Mouse (Mus musculus): ENCODE results near the gene Capn10.

The Capn10 gene

DNA sequence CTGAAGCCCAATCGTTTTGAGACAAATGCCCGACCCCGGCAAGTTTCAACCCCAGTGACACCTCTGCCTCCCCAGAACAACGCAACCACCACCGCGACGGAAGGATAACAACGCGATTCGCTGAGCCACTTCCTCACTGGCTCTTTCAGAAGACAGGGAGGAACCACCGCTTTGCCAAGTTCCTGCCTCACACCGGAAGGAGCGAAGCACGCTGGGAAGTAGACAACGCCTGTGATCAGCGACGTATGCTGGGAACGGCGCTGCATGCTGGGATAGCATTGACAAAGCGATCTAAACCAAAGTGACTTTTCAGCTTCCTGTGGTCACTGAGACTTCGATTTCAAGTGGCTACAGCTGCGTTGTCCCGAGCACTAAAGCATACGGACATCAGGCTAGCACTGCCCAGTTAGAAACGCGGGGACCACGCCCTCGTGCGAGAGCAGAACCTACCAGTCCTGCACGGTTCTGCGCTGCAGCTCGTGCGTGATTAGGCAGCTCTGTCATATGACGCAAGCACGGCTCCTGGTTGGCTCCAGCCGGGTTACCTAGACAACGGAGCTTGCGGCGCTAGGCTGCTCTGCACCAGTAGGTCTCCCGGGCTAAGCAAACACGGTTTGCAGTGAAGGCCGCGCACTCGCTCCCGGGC is at the start of gene Capn10:
Capn10 (plus strand) TSS at position 195 of the 646 bp plus-strand sequence.
- in situ Hi-C loops (cut with MboI; ENCODE audit: low sequenced_read_pairs): no loop called here

DNA sequence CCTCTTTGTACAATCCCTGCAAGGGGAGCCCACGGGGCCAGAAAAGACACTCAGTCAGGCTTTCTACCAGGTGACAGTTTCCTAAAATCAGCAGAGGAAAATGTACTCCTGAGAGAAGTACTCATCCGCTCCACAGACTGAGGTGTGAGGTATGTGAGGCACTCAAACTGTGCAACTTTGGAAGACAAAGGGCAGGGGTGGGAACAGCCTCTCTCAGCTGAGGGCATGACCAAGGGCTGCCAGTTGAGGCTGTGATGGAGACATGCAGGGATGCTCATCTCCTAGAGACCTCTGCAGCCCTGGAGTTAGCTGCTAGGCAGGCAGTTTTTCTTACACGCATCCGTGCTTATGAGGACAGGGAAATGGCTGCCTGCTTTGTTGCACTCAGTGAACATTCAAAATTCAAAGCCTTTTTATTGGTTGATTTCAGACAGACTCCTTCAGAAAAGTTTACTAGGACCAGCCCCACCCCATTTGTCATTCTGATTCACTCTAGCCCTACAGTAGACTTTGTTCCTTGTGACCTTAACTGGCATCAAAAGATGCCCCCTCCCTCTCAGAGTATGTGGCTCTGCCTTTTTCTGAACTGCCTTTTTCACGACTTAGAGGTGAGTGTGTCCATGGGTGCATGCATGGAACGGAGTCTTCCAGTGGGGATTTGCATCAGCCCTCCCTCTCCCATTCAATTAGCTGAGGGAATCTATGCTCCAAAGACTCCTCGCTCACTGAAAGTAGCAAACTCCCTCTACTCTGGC is 45.1 kb upstream of the Capn10 start:
- in situ Hi-C loops (cut with MboI; ENCODE audit: low sequenced_read_pairs): no loop called here

DNA sequence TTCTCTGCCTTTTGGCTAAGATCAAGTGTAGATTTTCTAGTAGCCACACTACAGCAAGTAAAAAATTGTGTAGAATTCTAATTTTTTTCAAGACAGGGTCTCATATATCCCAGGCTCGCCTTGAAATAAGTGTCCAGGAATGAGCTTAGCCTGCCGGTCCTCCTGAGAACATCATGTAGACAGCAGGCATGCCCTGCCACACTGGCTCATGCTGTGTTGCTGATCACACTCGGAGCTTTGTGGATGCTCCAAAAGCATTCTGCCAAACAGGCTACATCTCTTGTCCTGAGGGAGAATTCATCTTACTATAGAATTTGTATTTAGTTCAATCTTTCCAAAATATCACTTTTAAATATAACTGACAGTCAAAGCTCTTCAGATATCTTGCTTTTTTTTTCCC is 41.4 kb upstream of the Capn10 start:
- in situ Hi-C loops (cut with MboI; ENCODE audit: low sequenced_read_pairs): no loop called here

DNA sequence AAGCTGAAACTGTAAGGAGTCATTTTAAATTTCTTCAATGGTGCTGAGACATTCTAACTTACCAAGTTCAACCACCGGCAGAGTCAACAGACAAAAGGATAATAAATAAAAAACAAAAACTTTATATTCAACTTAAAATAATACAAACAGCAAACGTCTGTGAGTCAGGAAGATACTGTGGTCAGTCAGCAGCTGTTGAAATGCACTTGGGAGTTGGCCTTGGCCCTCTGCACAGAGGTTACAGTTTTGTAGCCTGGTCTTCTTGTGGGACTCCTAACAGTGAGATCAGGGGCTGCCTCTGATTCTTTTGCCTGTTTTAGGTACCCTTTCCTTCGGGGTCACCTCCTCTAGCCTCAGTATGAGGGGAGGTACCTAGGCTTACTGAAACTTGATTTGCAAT is 40.3 kb upstream of the Capn10 start:
- in situ Hi-C loops (cut with MboI; ENCODE audit: low sequenced_read_pairs): no loop called here

DNA sequence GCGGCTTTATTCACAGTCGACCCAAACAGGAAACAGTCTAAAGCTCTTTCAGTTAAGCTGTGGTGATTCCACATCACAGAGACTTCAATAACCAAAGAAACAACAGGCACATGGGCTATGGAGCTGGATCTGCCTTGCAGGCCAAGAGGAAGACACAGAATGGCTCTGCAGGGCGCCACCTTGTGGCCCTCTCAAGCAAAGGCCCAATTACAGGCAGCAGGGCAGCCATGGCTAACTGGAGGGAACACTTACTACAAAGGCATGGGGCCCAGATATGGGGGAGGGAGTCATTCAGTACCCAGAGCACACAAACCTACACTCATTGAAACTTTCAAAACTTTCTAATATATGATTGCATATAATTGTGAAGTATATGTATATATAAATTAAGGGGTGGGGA is 39.1 kb upstream of the Capn10 start:
- in situ Hi-C loops (cut with MboI; ENCODE audit: low sequenced_read_pairs): no loop called here

DNA sequence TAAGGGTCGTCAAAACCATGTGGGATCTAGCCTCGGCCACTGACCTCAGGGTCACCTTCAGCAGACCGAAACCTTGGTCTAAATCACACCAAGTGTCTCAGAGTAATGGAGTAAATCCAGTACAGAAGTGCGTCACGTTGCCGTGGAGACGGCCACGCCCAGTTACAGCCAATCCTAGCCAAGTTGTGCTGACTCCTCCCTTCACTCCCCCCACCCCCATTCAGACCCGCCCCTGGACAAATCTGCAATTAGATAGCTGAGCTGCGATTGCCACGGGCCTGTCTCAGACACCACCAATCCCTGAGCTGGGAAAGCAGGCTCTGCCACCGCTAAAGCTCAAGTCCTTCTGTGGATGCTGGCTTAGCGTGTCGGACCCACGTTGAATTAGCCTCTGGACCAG is 31.4 kb upstream of the Capn10 start, which contains the start of gene Ankmy1:
Ankmy1 (minus strand) TSS at position 121 of the 400 bp plus-strand sequence.
- in situ Hi-C loops (cut with MboI; ENCODE audit: low sequenced_read_pairs): no loop called here

DNA sequence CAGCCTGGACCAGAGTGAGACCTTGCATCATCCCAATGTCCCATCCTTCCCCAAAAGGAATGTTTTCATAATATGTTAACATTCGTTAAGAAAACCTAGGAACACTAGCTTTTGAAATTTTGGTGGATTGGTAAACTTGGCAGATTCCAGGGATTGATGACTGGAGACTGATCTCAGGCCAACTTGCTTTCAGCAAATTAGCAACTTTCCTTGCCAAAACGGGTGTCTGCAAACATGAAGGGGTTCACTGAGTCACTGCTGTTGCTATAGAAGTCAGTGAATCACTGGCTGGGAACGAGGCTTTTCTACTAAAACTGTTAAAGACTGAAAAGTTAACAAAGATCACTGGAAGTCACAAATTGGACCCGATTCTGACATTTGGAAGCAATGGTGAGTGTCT is 30.5 kb upstream of the Capn10 start:
- in situ Hi-C loops (cut with MboI; ENCODE audit: low sequenced_read_pairs): no loop called here

DNA sequence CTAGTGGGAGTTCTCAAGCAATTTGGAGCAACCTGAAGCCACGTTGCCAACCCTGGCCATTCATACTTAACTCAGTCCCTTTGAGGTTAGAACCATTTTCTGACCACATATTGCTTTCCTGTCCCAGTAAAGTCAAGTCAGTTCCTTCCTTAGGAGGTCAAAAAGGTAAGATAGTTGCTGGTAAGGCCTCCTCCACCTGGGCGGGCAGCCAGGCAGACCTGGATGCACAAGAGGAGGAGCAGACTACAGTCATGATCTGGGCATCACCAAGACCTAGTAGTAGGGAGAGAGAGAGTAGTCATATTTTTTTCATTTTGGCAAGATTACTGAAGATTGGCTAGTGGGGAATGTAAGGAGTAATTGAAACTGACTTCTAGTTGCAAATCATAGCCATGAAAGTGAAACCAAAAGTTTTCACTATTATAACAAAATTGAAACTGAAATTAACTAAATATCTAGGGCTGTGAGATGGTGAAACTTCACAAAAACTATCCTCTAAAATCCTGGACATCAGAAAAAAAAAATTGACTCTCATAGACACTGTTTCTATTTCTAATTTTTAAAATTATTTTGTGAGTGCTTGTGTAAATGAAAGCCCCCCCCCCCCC is 28.4 kb upstream of the Capn10 start:
- in situ Hi-C loops (cut with MboI; ENCODE audit: low sequenced_read_pairs): no loop called here

DNA sequence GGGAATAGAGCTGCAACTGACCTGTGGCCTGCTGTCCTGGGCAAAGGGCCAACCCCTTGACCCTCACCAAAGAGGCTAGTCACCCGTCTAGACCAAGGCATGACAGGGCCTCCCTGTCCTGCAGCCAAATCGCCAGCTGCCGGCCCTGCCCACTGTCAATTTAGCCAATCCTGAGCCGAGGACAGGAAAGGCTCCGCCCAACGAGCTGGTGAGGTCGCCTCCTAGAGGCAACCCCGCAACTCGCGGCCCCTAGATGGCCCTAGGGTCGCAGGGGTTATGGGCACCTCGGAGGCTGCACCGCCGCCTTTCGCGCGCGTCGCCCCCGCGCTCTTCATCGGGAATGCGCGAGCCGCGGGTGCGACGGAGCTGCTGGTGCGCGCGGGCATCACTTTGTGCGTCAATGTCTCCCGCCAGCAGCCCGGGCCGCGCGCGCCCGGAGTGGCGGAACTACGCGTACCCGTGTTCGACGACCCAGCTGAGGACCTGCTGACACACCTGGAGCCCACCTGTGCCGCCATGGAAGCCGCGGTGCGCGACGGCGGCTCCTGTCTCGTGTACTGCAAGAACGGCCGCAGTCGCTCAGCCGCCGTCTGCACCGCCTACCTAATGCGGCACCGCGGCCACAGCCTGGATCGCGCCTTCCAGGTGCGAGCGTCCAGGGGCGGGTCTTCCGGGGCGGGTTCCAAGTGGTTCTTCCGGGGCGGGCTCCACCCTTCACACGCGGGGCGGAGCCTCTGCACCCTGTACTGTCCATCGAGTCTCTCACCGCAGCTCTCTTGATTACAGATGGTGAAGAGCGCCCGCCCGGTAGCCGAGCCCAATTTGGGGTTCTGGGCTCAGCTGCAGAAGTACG is 27.2 kb upstream of the Capn10 start, which contains the start of gene Dusp28:
Dusp28 (plus strand) TSS at position 203 of the 853 bp plus-strand sequence.
- in situ Hi-C loops (cut with MboI; ENCODE audit: low sequenced_read_pairs): no loop called here

DNA sequence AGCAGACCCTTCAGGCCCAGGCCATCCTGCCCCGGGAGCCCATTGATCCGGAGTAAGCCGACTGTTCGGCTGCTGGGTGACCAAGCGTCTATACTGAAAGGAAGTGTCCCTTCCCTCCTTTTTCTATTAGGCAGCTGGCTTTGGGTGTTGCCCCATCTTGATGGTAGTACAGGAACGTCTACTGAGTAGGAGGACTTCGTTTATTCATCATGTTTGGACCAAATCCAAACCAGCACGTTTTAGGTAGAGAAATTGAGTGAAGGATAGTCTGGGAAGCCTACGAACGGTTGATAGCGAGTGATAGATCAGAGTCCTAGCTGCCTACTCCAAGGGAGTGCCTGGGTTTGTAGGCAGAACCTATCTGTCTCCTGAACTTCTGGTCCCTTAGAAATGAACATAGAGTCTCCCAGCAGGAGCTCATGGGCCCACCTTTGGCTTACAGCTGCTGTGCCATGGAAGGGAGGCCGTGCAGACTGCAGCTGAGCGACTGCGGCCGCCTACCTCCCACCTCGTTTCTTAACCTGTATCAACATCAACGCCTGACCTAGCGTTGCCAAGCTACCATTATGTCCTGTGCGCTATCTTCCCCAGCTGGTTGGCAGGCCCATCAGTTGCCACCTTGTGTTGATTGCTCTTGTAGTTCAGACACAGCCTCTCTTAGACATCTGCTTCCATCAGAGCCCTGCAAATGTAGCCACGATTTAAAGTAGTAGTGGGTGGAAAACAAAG is 26.4 kb upstream of the Capn10 start:
- in situ Hi-C loops (cut with MboI; ENCODE audit: low sequenced_read_pairs): no loop called here

DNA sequence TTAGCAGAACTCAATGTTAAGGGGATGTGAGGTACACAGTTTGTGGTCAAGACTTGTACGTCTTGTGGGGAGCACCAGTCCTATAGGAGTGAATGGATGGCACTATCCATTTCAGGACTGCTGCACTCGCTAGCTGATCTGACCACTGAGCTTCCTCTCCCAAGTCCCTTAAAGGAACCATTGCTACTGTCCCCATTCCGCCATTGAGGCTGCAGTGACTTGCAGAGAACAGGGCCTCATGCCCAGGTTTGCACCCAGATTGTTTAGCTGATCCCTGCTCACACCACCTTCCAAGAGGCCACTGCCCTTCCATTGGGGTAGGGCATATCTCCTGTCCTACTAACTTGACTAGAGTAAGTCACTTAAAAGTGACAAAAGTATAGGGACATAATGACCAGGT is 25.5 kb upstream of the Capn10 start:
- in situ Hi-C loops (cut with MboI; ENCODE audit: low sequenced_read_pairs): no loop called here

DNA sequence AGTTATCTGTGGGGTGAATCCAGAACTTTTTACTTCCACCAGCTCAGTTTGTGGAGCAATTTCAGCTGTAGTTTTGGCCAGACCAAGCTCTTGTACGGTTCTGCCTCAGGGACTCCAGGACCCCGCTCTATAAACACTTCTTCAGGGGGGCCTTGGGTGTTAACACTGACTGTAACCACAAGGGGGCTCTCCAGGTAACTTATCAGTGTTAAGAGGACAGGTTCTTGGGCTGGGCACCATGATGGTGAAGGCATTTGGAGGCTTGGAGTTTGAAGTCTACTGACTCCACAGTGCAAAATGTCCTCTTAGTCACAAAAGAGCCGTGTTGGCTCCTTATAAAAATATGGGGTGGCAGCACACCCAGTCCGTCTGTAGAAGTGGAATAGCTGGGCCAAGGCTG is 25.1 kb upstream of the Capn10 start:
- in situ Hi-C loops (cut with MboI; ENCODE audit: low sequenced_read_pairs): no loop called here

DNA sequence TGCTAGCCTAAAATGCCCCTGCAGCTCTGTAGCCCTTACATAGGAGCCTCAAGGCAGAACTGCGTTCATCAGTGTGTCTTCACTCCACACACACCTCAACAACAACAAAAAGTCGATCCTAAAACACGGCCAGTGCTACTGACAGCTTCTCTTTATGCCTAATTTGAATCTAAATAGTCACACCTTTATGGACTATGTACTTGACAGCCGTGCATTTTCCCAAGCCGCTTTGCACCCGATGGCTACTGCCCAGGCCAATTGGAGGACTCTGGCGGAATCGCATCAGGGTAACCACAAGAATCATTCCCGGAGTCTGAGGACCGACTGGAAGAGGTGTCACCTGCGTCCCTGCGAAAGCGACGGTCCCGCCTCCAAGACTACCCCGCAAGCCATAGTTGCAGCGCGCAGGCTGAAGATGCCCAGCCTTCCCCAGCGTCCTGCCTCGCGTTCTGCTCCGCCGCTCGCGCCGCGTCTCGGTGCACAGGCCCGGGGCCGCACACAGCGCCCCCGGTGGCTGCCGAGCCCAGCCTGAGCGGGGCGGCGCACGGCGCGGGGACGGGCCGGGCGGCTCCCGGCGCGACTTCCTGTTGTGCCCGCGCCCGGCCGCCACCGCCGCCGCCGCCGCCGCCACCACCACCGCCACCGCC is 23.8 kb upstream of the Capn10 start, which contains the start of gene Rnpepl1:
Rnpepl1 (plus strand) TSS at position 545 of the 647 bp plus-strand sequence.
- in situ Hi-C loops (cut with MboI; ENCODE audit: low sequenced_read_pairs): no loop called here

DNA sequence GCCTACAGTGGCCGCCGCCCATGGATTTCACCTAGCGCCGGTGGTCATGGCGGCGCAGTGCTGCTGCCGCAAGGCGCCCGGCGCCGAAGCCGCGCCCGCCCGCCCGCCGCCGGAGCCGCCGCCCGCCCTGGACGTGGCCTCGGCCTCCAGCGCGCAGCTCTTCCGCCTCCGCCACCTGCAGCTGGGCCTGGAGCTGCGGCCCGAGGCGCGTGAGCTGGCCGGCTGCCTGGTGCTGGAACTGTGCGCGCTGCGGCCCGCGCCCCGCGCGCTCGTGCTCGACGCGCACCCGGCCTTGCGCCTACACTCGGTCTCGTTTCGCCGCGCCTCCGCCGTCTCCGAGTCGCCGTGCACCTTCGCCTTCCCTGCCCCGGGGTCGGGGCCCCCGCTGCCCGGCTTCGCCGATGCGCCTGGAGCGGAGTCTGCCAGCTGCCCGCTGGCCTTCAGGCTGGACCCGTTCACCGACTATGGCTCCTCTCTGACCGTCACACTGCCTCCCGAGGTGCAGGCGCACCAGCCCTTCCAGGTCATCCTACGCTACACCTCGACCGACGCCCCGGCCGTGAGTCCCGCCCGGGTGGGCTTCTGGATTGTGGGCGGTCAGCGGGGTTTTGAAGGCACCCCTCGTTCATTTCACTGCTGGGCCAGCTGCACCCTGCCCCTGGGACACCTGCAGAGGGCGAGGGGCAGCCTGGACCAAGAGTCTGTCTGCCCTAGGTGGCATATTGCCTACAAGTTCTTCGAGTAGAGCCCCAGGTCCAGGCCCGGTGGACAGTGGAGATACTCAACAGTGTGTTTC is 23.1 kb upstream of the Capn10 start:
- in situ Hi-C loops (cut with MboI; ENCODE audit: low sequenced_read_pairs): no loop called here

DNA sequence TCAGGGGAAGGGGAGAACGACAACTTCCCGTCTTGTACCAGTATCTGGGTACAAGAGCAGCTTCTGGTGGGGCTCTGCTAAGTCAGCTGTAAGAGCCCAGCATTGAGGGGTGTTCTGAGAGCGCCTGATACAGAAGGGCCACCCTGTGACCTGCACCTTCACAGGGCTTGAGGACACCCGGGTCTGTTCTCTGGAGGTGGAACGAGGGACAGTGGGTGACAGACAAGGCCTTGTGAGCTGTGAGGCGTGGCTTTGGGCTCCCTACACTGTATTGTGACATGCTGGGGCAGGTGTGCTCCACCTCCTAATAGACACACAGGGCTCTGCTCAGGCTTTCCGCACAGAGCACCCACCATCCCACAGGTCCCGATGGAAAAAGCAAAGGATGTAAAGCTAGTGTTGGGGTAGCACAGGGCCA is 22.4 kb upstream of the Capn10 start:
- in situ Hi-C loops (cut with MboI; ENCODE audit: low sequenced_read_pairs): no loop called here

DNA sequence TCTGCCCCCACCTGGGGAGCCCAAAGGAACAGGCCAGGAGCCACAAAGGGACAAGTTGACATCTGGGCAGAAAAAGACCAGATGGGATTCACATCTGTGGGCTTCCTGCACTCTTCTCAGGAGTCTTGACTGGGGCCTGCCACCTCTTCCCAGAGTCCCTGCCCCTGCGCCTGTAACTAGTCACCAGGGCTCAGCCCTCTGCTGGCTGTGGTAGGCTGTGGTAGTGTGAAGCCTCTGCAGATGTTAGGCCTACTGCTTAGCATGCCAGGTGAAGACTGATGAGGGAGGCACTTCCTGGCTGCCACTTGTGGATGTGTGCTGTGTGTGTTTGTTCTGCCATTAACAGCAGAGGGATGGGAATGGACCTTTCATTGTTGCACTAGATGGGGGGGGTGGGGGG is 21.9 kb upstream of the Capn10 start:
- in situ Hi-C loops (cut with MboI; ENCODE audit: low sequenced_read_pairs): no loop called here

DNA sequence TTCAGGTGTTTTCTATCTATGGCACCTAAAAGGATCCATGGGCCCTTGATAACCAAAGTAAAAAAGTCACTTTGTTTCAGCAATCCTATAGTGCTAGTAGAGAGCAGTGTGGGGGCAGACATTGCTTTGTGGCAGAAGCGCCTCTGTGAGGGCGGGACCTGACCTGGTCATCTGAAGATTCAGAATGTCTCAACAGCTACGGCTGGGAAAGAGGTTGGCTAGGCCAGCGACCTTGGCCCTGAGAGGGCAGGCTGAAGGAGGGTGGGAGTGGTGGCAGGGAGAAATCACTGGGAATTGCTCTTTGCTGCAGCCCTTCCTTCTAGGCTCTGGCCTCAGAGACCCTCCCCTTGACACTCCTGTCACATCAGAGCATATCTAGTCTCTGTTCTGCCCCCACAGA is 19.9 kb upstream of the Capn10 start:
- in situ Hi-C loops (cut with MboI; ENCODE audit: low sequenced_read_pairs): no loop called here

DNA sequence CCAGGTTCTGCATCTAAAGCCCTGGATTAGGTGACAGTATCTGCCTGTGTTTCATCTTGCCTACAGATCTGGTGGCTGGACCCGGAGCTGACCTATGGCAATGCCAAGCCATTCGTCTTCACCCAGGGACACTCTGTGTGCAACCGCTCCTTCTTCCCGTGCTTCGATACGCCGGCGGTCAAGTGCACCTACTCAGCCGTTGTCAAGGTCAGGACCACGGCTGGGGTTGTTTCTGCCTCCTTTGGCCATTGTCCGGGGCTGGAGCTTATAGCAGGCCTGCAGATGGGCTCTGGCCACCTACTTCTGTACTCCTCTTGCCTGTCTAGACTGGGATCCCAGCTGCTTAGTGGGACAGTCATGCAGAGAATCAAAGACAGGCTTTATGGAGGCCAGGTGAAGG is 19.2 kb upstream of the Capn10 start:
- in situ Hi-C loops (cut with MboI; ENCODE audit: low sequenced_read_pairs): no loop called here

DNA sequence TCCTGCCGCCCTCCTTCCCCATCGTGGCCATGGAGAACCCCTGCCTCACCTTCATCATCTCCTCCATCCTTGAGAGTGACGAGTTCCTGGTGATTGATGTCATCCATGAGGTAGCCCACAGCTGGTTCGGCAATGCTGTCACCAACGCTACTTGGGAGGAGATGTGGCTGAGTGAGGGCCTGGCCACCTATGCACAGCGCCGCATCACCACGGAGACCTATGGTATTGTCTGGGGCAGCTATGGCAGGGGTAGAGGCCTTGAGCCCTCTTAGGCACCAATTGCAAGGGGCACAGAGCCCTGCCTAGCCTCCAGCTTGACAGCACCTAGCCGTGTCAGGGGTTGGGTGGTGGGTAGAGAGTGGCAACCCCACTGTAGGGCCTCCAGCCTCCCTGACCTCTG is 17.5 kb upstream of the Capn10 start:
- in situ Hi-C loops (cut with MboI; ENCODE audit: low sequenced_read_pairs): no loop called here

Measured in CH12F3 (cell line).